Mouse (Mus musculus) ES-E14 (cell line): ENCODE data around the gene Kirrel.

Source experiments
- CHD2 ChIP-seq: IDR thresholded peaks from 2 replicates; pipeline ENCODE4 v1.6.1; 2014; ENCODE audit warnings: mild to moderate bottlenecking, low read depth, low read length, inconsistent platforms
- HCFC1 ChIP-seq: IDR thresholded peaks from 2 replicates; pipeline ENCODE4 v1.6.1; 2012; ENCODE audit warnings: low read length, inconsistent platforms, borderline replicate concordance; ENCODE audit not compliant: insufficient read depth
- MAFK ChIP-seq: IDR thresholded peaks from 2 replicates; pipeline ENCODE4 v1.6.1; 2014; ENCODE audit warnings: mild to moderate bottlenecking, low read depth, low read length, inconsistent platforms; ENCODE audit not compliant: insufficient read depth
- ZC3H11A ChIP-seq: IDR thresholded peaks from 2 replicates; pipeline ENCODE4 v1.6.1; 2012; ENCODE audit warnings: low read depth, mild to moderate bottlenecking, inconsistent platforms, low read length, borderline replicate concordance
- ZNF384 ChIP-seq: IDR thresholded peaks from 2 replicates; pipeline ENCODE4 v1.6.1; 2012; ENCODE audit warnings: low read depth, low read length, inconsistent platforms

DNA sequence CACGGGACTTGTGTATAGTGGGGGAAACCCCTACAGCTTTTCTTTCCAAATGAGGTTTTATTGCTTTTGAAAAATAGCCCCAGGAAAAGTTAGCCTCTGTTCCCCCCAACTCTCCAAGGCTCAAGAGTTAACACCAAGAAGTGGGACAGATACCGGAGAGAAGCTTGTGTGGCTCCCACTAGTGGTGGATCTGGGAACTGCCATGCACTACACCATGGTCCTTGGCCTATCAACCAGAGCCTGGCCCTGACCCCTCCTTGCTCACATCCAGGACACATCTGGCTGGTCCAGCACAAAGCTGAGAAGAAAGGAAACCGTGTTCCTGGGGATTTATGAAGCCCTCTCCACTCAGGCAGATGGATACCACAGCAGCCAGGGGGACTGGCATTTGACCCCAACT lies 92.3 kb downstream of the Kirrel start:
- no peak for TF ChIP-seq ZC3H11A
- TF ChIP-seq ZNF384, result no peak
- no peak for TF ChIP-seq HCFC1
- no peak for TF ChIP-seq MAFK
- TF ChIP-seq CHD2, result no peak
